17 mouse cellular contexts compared by ENCODE assay signal in genomic region chr5:67404380-67404779, GRCm38 (mm10). TPM values are rescaled to one million over a fixed set of nuclear protein-coding genes. Genes with fewer than 3 reads are reported as not detected.
A peak's percentile ranks its signal among the peaks of the same experiment; 100 is the strongest.
DNase-seq lines count a peak whose midpoint lies in the region; ATAC-seq and TF ChIP-seq lines count a peak whose summit lies in the region.
"Had no signal": no experiment of that assay in that cellular context is flagged by ENCODE, and none has a peak within 500 bp of the region (broad histone marks: within the 10 kb centered on the region; RNA-seq: fewer than 3 reads in every experiment).

No protein-coding gene starts in this region.

- TF ChIP-seq EP300 in liver, postnatal 0 days (IDR thresholded peaks at IDR 0.05; ENCODE audit: low read depth), result no peak

- no peaks in the 10 kb centered on the region for H3K36me3 ChIP-seq in liver, postnatal 0 days (replicated peaks; ENCODE audit: insufficient read depth, low read length)
- no peaks in the 10 kb centered on the region; the same call in 1 of the 2 replicates for H3K36me3 ChIP-seq in liver, embryonic 12.5 days
- H3K36me3 ChIP-seq in midbrain, embryonic 13.5 days, result peaks cover 7% of the 10 kb centered on the region
- H3K36me3 ChIP-seq: embryonic facial prominence, embryonic 15.5 days; forebrain, embryonic 15.5 days; liver, embryonic 13.5 days had no signal

- TF ChIP-seq CTCF in liver, postnatal 0 days (IDR thresholded peaks at IDR 0.05; ENCODE audit: low read depth), result no peak

- H3K27me3 ChIP-seq in liver, postnatal 0 days (ENCODE audit: insufficient read depth, low read length), result no peaks in the 10 kb centered on the region
- H3K27me3 ChIP-seq in liver, embryonic 12.5 days (replicated peaks), result no peaks in the 10 kb centered on the region
- no peaks in the 10 kb centered on the region for H3K27me3 ChIP-seq in midbrain, embryonic 13.5 days
- H3K27me3 ChIP-seq: embryonic facial prominence, embryonic 15.5 days; forebrain, embryonic 15.5 days; liver, embryonic 13.5 days had no signal

- H3K4me2 ChIP-seq in liver, postnatal 0 days (ENCODE audit: low read depth, low read length), result no peak overlapping the region
- H3K4me2 ChIP-seq in liver, embryonic 12.5 days, result no peak overlapping the region
- no peak overlapping the region for H3K4me2 ChIP-seq in midbrain, embryonic 13.5 days (replicated peaks)
- H3K4me2 ChIP-seq: embryonic facial prominence, embryonic 15.5 days; forebrain, embryonic 15.5 days; hindbrain, embryonic 14.5 days; liver, embryonic 13.5 days had no signal

- no peak for ATAC-seq in liver, postnatal 0 days
- ATAC-seq in liver, embryonic 12.5 days, result no peak
- peak; percentile 49 for ATAC-seq in activated CD4-positive, CD25-positive, alpha-beta regulatory T cell, adult 4 months
- ATAC-seq in midbrain, embryonic 13.5 days, result no peak
- ATAC-seq: forebrain, embryonic 15.5 days; intestine, embryonic 16.5 days; lung, postnatal 0 days had no signal

- no peaks in the 10 kb centered on the region for H3K9me3 ChIP-seq in liver, postnatal 0 days (ENCODE audit: low read length)
- H3K9me3 ChIP-seq in liver, embryonic 12.5 days (replicated peaks), result no peaks in the 10 kb centered on the region
- no peaks in the 10 kb centered on the region for H3K9me3 ChIP-seq in midbrain, embryonic 13.5 days
- H3K9me3 ChIP-seq: embryonic facial prominence, embryonic 15.5 days; forebrain, embryonic 15.5 days; limb, embryonic 10.5 days; liver, embryonic 13.5 days; midbrain, embryonic 10.5 days had no signal

- 23% methylated on average over 7 of the region's 7 CpGs for WGBS in liver, postnatal 0 days (ENCODE audit: insufficient replicate concordance)
- WGBS in liver, embryonic 12.5 days (ENCODE audit: insufficient replicate concordance), result 40% methylated on average over 7 of the region's 7 CpGs
- WGBS in midbrain, embryonic 13.5 days, result 85% methylated on average over 7 of the region's 7 CpGs

- H3K27ac ChIP-seq in liver, postnatal 0 days (ENCODE audit: low read depth), result no peak overlapping the region
- no peak overlapping the region for H3K27ac ChIP-seq in liver, embryonic 12.5 days
- H3K27ac ChIP-seq in midbrain, embryonic 13.5 days, result no peak overlapping the region
- H3K27ac ChIP-seq: embryonic facial prominence, embryonic 15.5 days; forebrain, embryonic 15.5 days; hindbrain, embryonic 14.5 days; liver, embryonic 13.5 days; midbrain, embryonic 10.5 days had no signal

- peak; percentile 22 for DNase-seq in liver, postnatal 0 days
- DNase-seq in naive thymus-derived CD4-positive, alpha-beta T cell, adult 2 months (ENCODE audit: low read depth), result peak; percentile 46
- DNase-seq in thymus, postnatal 4 days, result peak; percentile 48
- no peak for DNase-seq in heart, adult 18-20 months
- DNase-seq: cerebellum, adult 11-12 months; liver, embryonic 13.5 days; right cerebral cortex, postnatal 25 days had no signal

- H3K9ac ChIP-seq in liver, postnatal 0 days (replicated peaks), result no peak overlapping the region
- no peak overlapping the region for H3K9ac ChIP-seq in liver, embryonic 12.5 days
- no peak overlapping the region for H3K9ac ChIP-seq in midbrain, embryonic 13.5 days (replicated peaks)
- H3K9ac ChIP-seq: embryonic facial prominence, embryonic 15.5 days; forebrain, embryonic 15.5 days; hindbrain, embryonic 14.5 days; liver, embryonic 13.5 days had no signal

- H3K4me1 ChIP-seq in liver, postnatal 0 days (ENCODE audit: insufficient read depth), result peaks cover 3% of the 10 kb centered on the region; the same call in 1 of the 2 replicates
- 0 out of 2 replicates have a peak, but pooled peaks cover 12% of the 10 kb centered on the region for H3K4me1 ChIP-seq in liver, embryonic 12.5 days
- H3K4me1 ChIP-seq in midbrain, embryonic 13.5 days (replicated peaks), result no peaks in the 10 kb centered on the region; the same call in 1 of the 2 replicates
- H3K4me1 ChIP-seq: embryonic facial prominence, embryonic 15.5 days; midbrain, embryonic 10.5 days had no signal

- no peak overlapping the region for H3K4me3 ChIP-seq in liver, postnatal 0 days (ENCODE audit: low read depth, low read length)
- H3K4me3 ChIP-seq in liver, embryonic 12.5 days, result no peak overlapping the region
- H3K4me3 ChIP-seq in midbrain, embryonic 13.5 days (replicated peaks), result no peak overlapping the region
- H3K4me3 ChIP-seq: embryonic facial prominence, embryonic 15.5 days; forebrain, embryonic 15.5 days; limb, embryonic 10.5 days; liver, embryonic 13.5 days; midbrain, embryonic 10.5 days had no signal

RNA-seq across cellular contexts. Expression of gene Bend4, which starts 23.7 kb away (rescaled TPM):
- 0.18 and 0.25 TPM in 2 replicates for polyA plus RNA-seq in liver, postnatal 0 days (2015; fragmentation: Nextera tagmentation; extraction: Ambion mirVana)
- 2.1 and 2.5 TPM in 2 replicates for polyA plus RNA-seq in liver, embryonic 12.5 days (2016; fragmentation: Nextera tagmentation; extraction: Ambion mirVana)
- polyA plus RNA-seq in activated CD4-positive, CD25-positive, alpha-beta regulatory T cell, adult 4 months (2017; shearing (Covaris generic)), result under 1 TPM; 0.19 to 0.20 TPM
- total RNA-seq in heart, adult 18-20 months (2021), result 1 to 10 TPM; 3.5 to 3.9 TPM
- 10.3 and 10.6 TPM in 2 replicates for polyA plus RNA-seq in midbrain, embryonic 13.5 days (2015; fragmentation: Nextera tagmentation; extraction: Ambion mirVana)

Comparison
In these comparisons a context has a peak if more than half of its experiments do, and no peak if none do; other contexts are left out.
1. DNase-seq: peak in liver, postnatal 0 days (single experiment), naive thymus-derived CD4-positive, alpha-beta T cell, adult 2 months (single experiment) and thymus, postnatal 4 days (single experiment); none in heart, adult 18-20 months (0 of 2).